Mouse (Mus musculus): ENCODE data around the gene Qsox1.

The Qsox1 gene

DNA sequence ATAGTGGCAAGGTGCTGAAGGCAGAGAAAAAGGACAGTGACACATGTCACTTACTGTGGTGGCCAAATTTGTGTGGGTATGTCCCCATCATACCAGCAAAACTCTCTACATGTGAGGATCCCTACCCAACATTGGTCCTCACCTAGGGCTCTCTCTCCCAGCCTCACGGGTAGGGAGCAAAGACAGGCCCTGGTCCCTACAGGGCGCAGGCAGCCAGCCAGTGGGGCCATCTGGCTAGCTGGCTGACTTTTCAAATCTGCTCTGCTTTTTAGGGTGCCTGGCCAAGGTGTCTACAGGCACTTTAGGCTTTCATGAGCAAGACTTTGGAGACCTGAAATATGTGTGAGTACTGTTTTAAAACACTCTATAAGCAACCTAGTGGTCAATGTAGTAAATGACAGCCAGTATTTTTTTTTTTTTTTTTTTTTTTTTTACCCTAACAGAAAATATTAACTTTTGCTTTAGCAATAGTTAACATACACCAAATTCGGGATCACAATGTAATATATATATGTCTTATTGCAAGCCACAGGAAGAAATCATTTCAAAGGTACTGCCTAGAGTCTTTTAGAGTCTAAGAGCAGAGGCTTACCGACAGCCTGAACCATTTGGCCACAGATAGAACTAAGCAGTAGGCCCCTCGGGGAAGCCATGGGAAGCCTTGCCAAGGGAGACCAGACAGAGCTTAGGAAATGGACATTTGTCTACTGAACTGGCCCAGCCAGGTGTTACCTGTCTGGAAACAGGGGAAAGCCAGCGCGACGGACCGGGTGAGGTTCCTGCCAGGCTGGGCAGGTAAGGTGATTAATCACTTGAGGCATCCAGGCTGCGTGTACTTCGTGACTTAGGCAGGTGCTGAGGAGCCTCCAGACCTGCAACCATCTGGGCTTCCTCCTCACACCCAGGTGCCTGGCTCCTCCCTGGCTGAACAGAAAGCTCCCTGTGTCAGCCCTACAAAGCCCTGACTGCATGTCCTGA, 11.4 kb downstream of the Qsox1 start:
- no peak for DNase-seq (ENCODE audit: low read depth)

DNA sequence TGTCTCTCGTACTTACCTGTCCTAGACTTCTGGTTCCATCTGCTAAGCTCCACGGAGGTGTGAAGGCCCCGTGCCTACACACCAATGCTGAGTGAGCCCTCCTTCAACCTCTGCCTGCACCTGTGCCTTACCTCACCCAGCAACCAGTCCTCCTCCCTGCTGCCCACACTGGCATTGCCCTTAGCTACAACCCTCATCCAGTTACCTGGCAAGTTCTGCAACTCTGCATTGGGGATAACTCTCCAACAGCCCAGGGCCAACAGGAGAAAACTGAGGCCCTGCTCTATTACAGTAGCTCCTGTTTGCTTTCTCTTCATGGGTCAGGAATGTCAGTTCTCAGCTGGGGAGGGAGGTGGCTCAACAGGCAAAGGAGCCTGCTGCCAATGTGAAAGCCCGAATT, 14.7 kb downstream of the Qsox1 start:
- no peak for DNase-seq (ENCODE audit: low read depth)

DNA sequence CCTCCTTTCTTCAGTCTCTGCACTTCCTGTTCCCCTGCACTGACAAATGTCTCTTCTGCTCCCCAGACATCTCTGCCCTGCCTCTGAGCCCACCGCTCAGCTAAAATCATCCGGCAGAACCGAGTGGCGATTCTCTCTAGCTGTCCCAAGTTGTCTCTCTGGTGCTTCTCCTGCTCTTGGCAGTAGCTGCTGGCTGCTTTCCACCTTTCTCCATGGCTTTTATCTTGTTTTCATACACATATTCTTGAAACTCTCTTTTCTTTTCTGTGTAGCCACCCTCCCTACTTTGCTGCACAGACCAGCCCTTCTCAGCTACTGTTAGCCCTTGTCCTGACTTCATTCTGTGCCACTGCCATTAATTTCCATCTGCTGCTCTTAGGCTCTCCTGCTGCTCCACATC, 15.3 kb downstream of the Qsox1 start:
- no peak for DNase-seq (ENCODE audit: low read depth)

DNA sequence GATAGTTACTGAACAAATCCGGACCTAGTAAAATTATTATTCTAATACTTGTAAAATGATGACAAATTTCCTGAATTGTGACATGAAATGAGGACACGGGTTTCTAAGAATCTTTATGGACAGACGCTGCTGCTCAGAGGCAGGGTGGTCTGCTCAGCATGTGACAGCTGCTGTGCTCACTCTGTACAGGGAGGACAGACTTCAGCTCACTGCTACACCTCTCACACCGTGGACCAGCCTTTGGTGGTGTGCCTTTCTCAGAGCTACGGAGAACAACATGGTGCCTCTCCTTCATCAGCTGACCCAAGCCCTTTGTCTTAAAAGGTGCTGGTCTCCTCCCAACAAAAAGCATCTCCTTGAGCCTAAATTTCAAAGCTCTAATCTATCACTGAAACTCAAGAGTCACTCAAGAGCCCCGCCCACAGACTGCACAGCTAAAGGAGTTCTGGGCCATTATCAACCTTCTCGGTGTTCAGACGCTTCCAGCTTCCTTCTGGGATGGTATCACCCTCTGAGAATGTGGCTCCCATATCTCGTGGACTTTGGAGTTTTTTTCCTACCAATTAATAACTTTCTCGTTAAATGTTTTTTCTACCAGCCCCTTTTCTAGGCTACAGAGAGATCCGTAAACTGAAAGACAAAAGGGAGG, 15.8 kb downstream of the Qsox1 start:
- DNase-seq (ENCODE audit: low read depth): no peak

DNA sequence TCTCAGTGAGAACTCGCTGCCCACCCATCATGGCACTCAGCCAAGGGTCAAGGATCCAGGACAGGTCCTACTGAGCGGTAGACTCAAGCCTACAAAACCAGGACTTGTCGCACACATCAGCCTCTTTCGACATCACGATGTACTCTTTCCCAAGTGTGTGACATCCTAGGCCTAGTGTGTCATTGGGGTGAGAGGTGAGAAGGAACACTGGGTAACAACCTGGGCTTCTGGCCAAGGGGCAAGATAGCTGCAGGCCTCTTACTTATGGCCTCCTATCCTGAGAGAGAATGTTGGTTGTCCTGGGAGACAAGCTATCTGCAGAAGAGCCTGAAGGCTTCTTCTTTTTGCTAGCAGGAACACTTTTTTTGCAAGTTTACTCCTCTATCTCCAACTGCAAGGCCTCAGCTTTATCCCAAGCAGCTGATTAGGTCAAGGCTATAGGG, 16.9 kb downstream of the Qsox1 start:
- no peak for DNase-seq (ENCODE audit: low read depth)

DNA sequence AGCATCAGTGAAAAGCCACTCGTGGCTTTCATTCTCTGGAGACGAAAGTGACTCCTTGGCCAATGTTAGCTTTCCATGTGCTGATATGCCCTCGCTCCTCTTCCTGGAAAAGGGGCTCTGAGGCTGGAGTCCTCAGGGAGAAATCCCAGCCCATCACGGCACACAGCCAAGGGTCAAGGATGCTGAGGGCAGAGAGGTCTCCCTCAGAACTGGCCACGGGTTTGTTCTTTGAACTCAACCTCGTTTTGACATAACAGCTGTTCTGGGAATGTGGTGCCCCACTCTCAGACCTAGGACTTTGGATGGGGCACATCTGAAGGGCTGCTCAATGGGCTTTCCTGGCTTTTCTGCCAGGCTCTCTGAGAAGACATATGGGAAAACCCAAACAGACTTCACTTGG, 17.8 kb downstream of the Qsox1 start:
- DNase-seq (ENCODE audit: low read depth): no peak

DNA sequence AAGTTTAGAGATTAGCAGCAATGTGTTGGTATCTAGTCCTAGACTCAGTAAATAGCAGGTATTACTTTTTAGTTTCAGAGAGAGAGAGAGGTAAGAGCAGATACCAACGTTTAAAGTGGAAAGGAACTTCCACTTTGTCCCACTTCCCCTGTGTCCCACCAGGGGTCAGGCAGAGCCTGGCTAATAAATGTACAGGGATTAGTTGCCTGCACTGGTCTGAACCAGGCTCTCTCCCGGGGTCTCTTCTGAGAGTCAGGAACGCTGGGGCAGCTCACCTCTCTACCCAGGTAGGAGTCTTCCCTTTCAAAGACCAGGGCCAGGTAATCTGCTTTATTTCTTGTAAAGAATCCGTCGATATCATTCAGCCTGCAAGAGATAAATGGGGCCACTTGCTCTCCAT, 20.8 kb downstream of the Qsox1 start:
- no peak for DNase-seq (ENCODE audit: low read depth)

DNA sequence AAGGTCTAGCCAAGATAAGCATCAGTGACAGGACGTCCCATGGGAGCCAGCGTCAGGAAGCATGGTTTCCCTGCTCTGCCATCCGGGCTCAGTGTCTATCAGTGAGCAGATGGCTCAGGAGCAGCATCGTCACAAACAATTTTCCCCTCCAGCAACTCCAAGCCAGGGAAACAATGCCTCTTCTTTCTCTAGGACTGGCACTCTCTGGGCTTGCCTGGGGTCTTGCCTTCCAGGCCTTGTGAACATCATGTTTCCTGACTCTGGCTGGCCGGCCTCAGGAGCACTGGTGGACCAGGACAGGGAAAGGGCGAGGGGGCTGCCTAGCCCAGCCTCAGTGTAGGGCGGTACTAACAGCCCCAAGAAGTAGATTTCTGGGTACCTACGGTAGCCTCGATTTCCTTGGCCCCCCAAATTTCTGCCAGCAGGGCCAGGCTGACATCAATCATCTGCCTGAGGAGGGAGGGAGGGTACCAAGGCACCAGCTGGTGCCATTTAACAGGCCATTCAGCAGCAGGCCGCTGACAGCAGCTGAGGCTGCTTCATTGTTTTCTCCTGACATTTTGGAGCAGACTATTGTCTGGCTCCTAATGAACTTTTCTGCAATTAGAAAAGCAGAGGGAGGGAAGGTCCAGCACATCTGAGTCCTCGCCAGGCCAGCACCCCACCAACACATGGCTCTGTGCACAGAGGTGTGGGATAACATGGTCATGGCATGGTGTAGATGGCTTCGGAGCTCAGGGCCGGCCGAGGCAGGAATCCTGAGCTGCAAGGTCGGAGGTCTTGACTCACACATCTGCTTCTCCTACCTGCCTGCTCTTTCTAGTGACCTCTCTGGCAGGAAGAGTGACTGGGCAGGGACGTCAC, 22.3 kb downstream of the Qsox1 start:
- no peak for DNase-seq (ENCODE audit: low read depth)

DNA sequence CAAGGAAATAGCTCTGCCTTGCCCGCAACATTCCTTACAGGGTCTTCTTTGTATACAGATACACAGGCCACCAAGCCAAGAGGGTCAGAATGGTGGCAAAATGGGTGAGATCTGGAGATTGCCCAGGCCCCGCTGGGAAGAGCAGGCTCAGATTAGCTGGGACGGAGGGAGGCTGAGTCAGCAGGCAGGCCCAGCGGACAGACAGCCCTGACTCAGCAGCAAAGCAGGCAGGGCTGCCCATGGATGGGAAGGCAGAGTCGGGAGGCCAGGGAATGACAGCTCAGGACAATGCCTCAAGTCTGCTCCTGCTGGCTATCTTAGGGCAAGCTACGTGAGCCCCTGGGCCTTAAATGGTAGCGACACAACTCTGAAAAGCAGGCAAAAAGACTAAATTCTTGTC, 26.8 kb downstream of the Qsox1 start:
- no peak for DNase-seq (ENCODE audit: low read depth)

DNA sequence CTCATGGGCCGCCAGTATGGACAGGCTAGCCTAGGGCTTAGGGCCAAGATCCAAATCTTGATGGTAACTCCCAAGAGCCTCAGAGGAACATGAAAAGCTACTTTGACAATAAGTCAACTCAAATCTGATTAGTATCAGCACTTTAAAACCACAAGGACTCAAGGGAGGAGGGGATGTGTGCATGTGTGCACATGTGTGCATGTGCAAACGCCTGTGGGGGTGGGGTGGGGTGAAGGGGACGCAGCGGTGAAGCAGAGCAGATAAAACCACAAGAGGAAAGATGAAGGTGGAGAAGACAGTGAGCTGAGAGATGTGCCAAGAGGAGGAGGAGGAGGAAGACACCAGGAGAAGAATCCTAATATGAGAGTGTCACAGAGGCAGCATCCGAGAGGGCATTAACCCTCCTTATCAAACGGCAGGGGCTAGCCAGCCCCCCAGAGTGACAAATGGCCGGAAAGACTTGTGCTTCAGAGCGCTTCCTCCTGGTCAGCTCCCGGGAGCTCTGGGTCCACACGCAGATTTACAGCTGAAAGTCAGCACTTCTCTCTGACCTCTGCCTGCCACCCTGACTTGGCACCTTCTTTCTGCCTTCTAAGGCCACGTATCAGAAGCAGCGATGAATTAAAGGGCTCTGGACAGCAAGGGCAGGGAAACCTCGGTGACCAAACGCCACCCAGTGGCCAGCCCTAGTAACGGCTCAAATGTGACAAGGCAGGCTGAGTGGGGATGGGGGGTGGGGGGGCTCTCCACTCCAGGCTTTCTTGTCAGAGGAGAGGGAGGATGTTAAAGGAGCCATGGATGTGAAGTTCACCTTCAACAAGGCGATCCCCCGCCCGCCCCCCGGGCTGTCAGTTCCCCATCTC, 28.1 kb downstream of the Qsox1 start:
- DNase-seq (ENCODE audit: low read depth): peak; percentile 75

DNA sequence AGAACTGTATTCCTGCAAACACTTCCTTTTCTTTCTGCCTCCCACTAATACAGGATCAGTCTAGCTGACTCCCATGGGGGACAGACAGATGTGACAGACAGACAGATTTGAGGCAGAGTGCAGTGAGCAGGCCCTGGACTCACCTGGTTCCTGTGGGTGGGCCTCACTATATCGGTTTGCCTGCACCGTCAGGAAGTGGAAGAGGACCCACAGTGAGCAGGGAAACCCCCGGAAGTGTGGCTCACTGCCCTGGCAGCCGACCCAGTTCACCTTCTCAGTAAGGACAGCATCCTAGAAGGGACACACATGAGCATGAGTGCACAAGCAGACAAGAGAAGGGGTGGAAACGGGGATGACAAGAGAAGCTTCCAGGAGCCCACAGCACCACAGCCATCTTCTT, 30.3 kb downstream of the Qsox1 start:
- DNase-seq (ENCODE audit: low read depth): peak; percentile 51

DNA sequence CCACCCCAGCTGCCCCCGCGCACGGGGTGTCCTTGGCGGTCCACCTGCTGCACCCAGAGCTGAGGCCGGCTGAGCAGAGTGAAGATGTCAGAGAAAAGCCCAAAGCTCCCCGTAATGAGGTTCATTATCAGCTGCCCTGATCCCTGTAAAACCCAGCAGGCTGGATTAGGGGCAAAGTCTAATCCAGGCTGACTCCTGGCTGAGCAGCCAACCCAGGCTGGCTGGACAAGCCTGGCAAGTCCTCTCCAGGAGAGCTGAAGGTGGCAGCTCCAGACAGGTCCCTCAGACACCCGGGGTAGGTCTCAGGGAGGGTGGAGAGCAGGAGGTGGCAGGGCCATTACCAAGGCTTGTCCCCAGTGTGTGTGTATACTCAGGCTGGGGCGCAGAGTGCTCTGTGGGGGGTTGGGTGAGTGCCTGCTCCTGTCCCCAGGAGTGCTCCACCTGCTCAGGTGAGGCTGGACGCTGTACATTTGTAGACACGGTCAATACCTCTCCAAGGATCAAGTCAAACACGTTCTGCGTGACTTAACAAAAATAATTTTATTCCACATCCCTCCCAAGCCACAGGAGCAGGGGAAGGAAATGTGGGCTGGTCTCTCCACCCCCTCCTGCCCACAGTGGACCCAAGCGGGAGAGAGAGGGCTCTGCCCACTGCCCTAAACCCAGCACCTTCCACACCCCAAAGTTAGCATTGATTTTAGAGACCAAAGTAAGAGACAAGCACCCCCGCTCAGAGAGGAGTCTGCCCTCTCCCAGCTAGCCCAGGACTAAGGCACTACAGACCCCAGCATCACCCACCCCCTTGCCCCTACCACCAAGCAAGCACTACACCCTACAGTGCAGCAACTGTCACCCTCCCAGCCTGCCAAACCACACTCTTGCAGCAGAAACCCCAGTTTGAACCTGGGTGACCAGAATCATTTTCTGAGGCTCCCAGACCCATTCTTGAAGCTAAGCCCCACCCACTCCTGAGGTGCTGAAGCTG, 34.8 kb downstream of the Qsox1 start:
- no peak for DNase-seq (ENCODE audit: low read depth)

DNA sequence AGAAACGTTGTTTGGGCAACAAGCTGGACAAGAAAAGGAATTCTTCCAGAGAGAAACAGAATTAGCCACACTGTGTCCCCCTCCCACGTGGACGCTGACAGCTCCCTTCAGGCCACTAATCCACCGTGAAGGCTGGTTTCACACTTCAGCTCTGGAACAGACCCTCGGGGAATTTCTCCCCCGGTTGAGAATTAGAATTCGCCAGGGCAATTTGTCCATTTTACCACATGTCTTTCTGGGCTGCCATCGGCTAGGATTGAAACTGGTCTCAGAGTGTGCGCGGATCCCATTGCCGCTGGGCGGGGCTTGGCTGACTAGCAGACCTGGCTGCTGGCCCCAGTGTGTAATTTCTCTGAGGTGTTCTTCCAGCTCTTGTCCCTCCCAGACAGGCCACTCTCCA, 53.5 kb downstream of the Qsox1 start:
- no peak for DNase-seq (ENCODE audit: low read depth)

DNA sequence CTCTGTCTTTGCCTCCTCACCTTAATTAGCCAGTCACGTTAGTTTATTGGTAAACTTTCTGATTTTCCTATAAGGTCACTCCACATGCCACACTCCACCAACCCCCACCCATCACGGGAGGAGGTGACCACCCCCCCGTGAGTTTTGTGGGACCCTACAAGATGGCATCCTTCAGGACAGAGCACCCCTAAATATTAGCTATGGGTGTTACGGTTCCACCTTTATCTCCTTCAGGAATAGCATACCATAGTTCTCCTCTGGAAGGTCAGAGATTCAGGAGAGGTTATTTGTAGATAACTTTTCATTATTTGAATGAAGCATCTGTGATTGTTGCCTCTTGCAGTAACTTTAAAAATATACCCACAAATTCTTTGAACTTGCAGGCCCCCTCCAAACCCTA, 54.0 kb downstream of the Qsox1 start:
- no peak for DNase-seq (ENCODE audit: low read depth)

DNA sequence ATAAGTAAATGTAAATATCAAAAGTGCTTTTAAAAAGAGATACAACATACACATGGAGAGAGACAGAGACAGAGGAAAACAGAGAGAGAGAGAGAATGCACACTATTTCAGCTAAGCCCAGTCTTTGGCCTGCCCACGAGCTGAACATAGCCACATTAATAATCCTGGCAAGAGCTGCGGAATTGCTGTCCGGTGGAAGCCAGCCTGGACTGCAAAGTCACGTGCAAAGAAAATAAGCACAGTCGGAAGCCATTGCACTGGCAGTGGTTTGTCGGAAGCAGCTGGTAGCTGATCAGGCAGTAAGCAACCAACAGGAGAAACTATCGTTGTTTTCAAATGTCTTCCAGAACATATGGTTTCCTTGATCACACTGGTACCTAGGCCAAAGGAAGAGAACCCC, 55.1 kb downstream of the Qsox1 start:
- DNase-seq (ENCODE audit: low read depth): no peak

DNA sequence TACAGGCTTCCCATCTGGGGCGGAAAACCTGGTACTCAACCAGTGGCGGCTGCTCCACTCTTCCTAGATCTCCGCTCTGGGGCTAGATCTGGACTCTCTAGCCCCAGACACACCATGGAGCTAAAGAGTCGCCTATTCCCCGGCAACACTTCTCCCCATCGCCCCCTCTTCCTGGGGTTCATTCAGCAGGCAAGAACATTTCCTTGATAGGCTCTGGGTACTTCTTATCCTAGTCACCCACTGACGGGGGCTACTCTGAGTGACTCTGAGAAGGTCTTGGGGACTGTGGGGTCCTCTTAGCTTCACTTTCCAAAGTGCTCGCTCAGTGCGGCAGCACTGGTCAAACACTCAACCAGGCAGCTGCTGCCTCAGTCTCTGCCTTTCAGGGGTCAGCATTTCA, 59.3 kb downstream of the Qsox1 start:
- DNase-seq (ENCODE audit: low read depth): no peak

DNA sequence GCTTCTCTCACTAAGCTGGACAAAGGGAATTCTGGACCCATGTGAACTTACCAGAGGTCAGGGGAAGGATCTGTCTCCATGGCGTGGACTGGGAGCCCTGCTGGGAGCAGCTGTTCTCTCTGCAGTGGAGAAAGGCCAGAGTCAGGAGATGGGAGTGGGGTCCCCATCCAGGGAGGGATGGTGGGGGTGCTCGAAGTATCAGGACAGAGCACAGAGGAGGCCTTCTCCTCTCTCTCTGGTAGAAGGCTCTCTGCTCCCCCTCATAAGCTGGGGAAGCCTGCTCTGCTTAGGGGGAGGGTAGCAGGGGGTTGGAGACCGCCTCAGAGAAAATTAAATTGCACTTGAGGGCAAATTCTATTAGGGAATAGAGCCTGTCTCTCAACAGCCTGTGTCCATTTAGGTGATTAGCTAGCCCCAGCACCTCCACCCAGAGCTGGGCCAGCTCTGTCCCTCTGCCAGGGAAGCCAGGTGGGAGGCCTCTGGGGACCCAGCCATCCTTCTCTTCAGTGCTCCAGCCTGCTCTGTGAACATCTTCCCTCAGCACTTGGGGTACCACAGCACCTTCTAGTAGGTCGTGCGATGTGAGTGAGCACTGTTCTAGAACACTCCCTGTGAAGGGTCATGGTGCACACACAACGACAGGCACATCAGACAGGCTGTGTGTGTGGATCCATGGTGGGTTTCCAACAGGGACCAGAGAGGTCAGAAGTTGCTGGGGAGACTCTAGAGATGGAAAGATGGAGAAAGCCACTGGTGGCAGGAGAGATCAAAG, 61.0 kb downstream of the Qsox1 start, which contains the start of gene Lhx4:
Gene Lhx4 (minus strand): TSS at position 201 of the 772 bp plus-strand sequence.
- DNase-seq (ENCODE audit: low read depth): no peak

DNA sequence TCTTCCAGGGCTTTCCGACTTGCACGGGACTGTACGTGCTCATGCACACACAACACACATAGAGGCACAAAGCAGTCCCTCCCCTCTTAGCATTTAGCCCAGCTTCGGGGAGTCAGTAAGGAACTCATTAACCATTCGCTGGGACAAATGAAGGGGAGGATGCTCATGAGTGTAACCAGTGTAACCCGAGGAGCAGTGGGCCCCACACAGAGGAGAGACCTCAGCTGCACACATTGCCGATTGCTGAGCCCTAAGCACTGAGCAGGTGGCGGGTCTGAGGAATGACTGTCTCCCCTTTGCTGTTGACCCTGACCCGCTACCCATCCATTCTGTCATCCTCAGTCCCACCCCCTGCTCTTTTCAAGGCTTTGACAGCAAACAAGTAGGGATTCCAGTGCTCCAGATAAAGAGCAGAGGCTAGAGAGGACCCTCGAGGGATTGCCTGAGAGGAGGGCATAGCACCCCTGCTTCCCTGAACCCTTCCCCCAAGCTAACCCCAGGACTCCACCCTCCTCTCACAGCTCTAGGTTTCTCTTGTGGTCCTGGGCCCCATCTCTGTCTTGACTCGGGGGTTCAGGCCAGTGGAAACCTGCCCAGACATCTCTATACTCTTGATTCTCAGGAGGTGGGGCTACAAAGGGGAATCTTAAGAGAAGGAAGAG, 62.0 kb downstream of the Qsox1 start:
- DNase-seq (ENCODE audit: low read depth): no peak

DNA sequence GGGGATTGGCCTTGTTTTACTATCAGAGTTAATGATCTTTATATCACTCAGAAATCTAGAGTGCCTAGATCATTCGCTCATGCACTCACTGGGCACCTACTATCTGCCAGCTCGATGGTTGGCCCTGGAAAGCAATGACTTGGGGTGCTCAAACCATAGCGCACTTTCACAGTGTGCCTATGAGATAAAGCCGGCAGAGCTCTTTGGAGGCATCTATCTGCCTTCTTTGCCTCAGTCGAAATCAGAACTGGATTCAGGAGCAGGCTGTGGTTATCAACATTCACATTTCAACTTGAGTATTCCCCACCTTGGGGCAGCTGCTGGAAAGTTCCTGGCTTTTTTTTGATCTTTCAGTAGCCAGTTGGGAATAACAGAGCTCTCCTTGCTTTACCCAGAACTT, 64.8 kb downstream of the Qsox1 start:
- DNase-seq (ENCODE audit: low read depth): no peak
